ENCODE assay signal across 8 mouse cellular contexts in the genomic region with DNA sequence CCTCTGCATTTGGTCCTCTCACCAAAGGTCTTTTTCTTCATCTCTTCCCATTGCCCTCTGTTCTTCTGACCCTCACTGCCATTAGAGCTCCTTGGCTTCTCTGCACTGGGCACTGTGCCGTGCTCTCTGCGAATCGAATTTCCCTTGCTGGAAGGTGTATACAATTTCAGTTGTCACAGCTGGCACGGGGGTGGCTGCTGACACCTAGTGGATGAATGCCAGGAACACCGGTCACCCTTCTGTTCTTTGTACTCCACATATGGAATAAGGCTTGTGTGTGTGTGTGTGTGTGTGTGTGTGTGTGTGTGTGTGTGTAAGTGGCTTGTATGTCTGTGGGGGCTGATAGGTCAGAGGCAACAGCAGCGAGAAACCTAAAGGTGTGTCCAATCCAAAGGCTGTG. TPM values are rescaled to one million over a fixed set of nuclear protein-coding genes. Genes with fewer than 3 reads are reported as not detected.
DNase-seq lines count a peak whose midpoint lies in the region; ATAC-seq and TF ChIP-seq lines count a peak whose summit lies in the region.

No protein-coding gene starts in this region.

- ATAC-seq in CD4-positive, CD25-positive, alpha-beta regulatory T cell, adult 4 months: peak; percentile 58
- peak; percentile 82 for ATAC-seq in forebrain, postnatal 0 days
- ATAC-seq in kidney, embryonic 16.5 days (ENCODE audit: low FRiP score, low TSS enrichment): peak; percentile 77
- peak; percentile 75 for ATAC-seq in midbrain, embryonic 16.5 days

- H3K9ac ChIP-seq in forebrain, postnatal 0 days: no peak overlapping the region
- no peak overlapping the region for H3K9ac ChIP-seq in kidney, embryonic 16.5 days (replicated peaks; ENCODE audit: low read length)
- no peak overlapping the region for H3K9ac ChIP-seq in midbrain, embryonic 16.5 days (ENCODE audit: low read depth, low read length)

- DNase-seq in heart, adult 18-20 months: peak; percentile 53 to 63
- no peak for DNase-seq in heart, postnatal 25 days (ENCODE audit: low spot score)
- DNase-seq in forebrain, postnatal 0 days: peak; percentile 62
- DNase-seq in cerebellum, postnatal 25 days: no peak
- DNase-seq in cerebellum, adult 9-10 months: no peak

- intact Hi-C loops in heart, postnatal 25 days (cut with DNase I): no loop called here

- H3K4me1 ChIP-seq in forebrain, postnatal 0 days (ENCODE audit: insufficient read depth): no peaks in the 10 kb centered on the region
- no peaks in the 10 kb centered on the region for H3K4me1 ChIP-seq in kidney, embryonic 16.5 days (ENCODE audit: insufficient read depth, low read length)
- no peaks in the 10 kb centered on the region for H3K4me1 ChIP-seq in midbrain, embryonic 16.5 days (ENCODE audit: control insufficient read depth, insufficient read depth, low read length)

- no peaks in the 10 kb centered on the region for H3K9me3 ChIP-seq in forebrain, postnatal 0 days (ENCODE audit: low read length)
- H3K9me3 ChIP-seq in kidney, embryonic 16.5 days (ENCODE audit: low read length): no peaks in the 10 kb centered on the region
- H3K9me3 ChIP-seq in midbrain, embryonic 16.5 days (replicated peaks; ENCODE audit: control insufficient read depth, low read length, poor library complexity, severe bottlenecking): no peaks in the 10 kb centered on the region

- H3K27ac ChIP-seq in forebrain, postnatal 0 days (ENCODE audit: low read depth, low read length): no peak overlapping the region
- H3K27ac ChIP-seq in kidney, embryonic 16.5 days (ENCODE audit: low read length): no peak overlapping the region
- no peak overlapping the region for H3K27ac ChIP-seq in midbrain, embryonic 16.5 days (ENCODE audit: low read length)

- TF ChIP-seq CTCF in forebrain, postnatal 0 days (IDR thresholded peaks at IDR 0.05; ENCODE audit: low read depth): peak; percentile 69

- H3K27me3 ChIP-seq in forebrain, postnatal 0 days (ENCODE audit: insufficient read depth, low read length): no peaks in the 10 kb centered on the region
- H3K27me3 ChIP-seq in kidney, embryonic 16.5 days (ENCODE audit: insufficient read depth, low read length): no peaks in the 10 kb centered on the region
- no peaks in the 10 kb centered on the region for H3K27me3 ChIP-seq in midbrain, embryonic 16.5 days (ENCODE audit: control insufficient read depth, insufficient read depth, low read depth, low read length)

- no peak overlapping the region for H3K4me3 ChIP-seq in forebrain, postnatal 0 days (ENCODE audit: low read depth, low read length)
- no peak overlapping the region for H3K4me3 ChIP-seq in kidney, embryonic 16.5 days (ENCODE audit: low read length)
- no peak overlapping the region for H3K4me3 ChIP-seq in midbrain, embryonic 16.5 days (ENCODE audit: low read depth, low read length)

- H3K4me2 ChIP-seq in forebrain, postnatal 0 days (ENCODE audit: low read depth): no peak overlapping the region
- no peak overlapping the region for H3K4me2 ChIP-seq in kidney, embryonic 16.5 days (replicated peaks; ENCODE audit: low read depth, low read length)
- no peak overlapping the region for H3K4me2 ChIP-seq in midbrain, embryonic 16.5 days (ENCODE audit: low read length)

- no peaks in the 10 kb centered on the region for H3K36me3 ChIP-seq in forebrain, postnatal 0 days (ENCODE audit: insufficient read depth)
- H3K36me3 ChIP-seq in kidney, embryonic 16.5 days (ENCODE audit: insufficient read depth, low read length): no peaks in the 10 kb centered on the region
- H3K36me3 ChIP-seq in midbrain, embryonic 16.5 days (ENCODE audit: control insufficient read depth, insufficient read depth, low read length): no peaks in the 10 kb centered on the region

- WGBS in forebrain, postnatal 0 days: 42% methylated on average over 6 of the region's 6 CpGs
- WGBS in kidney, embryonic 16.5 days: 27% methylated on average over 6 of the region's 6 CpGs
- WGBS in midbrain, embryonic 16.5 days: 61% methylated on average over 6 of the region's 6 CpGs

RNA-seq across cellular contexts. Expression of a gene that starts 20.9 kb away (rescaled TPM):
- total RNA-seq in heart, adult 18-20 months (2021): 1 to 10 TPM; 7.0 to 7.4 TPM
- total RNA-seq in heart, postnatal 25 days (2021): 1 to 10 TPM; 5.6 to 6.4 TPM
- polyA plus RNA-seq in CD4-positive, CD25-positive, alpha-beta regulatory T cell, adult 4 months (2017; shearing (Covaris generic)): 1 to 10 TPM; 3.9 to 7.1 TPM
- 15.0 and 15.9 TPM in 2 replicates for total RNA-seq in forebrain, postnatal 0 days (2014; rRNA removed)
- 11.0 and 11.7 TPM in 2 replicates for polyA plus RNA-seq in forebrain, postnatal 0 days (2015; fragmentation: Nextera tagmentation; extraction: Ambion mirVana)
- polyA plus RNA-seq in kidney, embryonic 16.5 days (2015; fragmentation: Nextera tagmentation; extraction: Ambion mirVana): 17.4 and 17.9 TPM in 2 replicates
- polyA plus RNA-seq in midbrain, embryonic 16.5 days (2015; fragmentation: Nextera tagmentation; extraction: Ambion mirVana): 13.2 and 14.1 TPM in 2 replicates

RNA-seq across cellular contexts. Expression of a gene that starts 58.8 kb away (rescaled TPM):
- total RNA-seq in heart, adult 18-20 months (2021): 10 to 100 TPM; 67.3 to 73.9 TPM
- total RNA-seq in heart, postnatal 25 days (2021): 10 to 100 TPM; 74.7 to 76.9 TPM
- polyA plus RNA-seq in CD4-positive, CD25-positive, alpha-beta regulatory T cell, adult 4 months (2017; shearing (Covaris generic)): 1 to 10 TPM; 5.9 to 6.1 TPM
- total RNA-seq in forebrain, postnatal 0 days (2014; rRNA removed): 40.9 and 50.9 TPM in 2 replicates
- 20.8 and 23.7 TPM in 2 replicates for polyA plus RNA-seq in forebrain, postnatal 0 days (2015; fragmentation: Nextera tagmentation; extraction: Ambion mirVana)
- 27.9 and 29.4 TPM in 2 replicates for polyA plus RNA-seq in kidney, embryonic 16.5 days (2015; fragmentation: Nextera tagmentation; extraction: Ambion mirVana)
- 26.2 and 28.3 TPM in 2 replicates for polyA plus RNA-seq in midbrain, embryonic 16.5 days (2015; fragmentation: Nextera tagmentation; extraction: Ambion mirVana)

Comparison
In these comparisons a context has a peak if more than half of its experiments do, and no peak if none do; other contexts are left out.
1. DNase-seq: peak in heart, adult 18-20 months (2 of 2) and forebrain, postnatal 0 days (single experiment); none in heart, postnatal 25 days (single experiment), cerebellum, postnatal 25 days (0 of 2) and cerebellum, adult 9-10 months (single experiment).
2. Peak in every context shown above with its lines, with median percentiles within 50 percentile points of each other: ATAC-seq.